Mouse (Mus musculus) kidney, postnatal 0 days (tissue): ENCODE measurements around the gene Nom1. TPM values are rescaled to one million over a fixed set of nuclear protein-coding genes. Genes with fewer than 3 reads are reported as not detected.

ENCODE experiments used
- ATAC-seq: fragments of 200-750 bp; cut with Nextera tagmentation; replicated peaks from 2 replicates; pipeline ENCODE4 v1.8.0; 2017; ENCODE audit warnings: low read depth, moderate number of reproducible peaks, moderate TSS enrichment, moderate library complexity; ENCODE audit not compliant: low FRiP score
- DNase-seq: peaks from one replicate; pipeline ENCODE4 v3.0.0-alpha.2; 2016; ENCODE audit warnings: low spot score
- H3K27ac ChIP-seq: fragments of 300-500 bp; sonication (generic); 2 replicates; pipeline ENCODE4 v1.5.1; 2014; ENCODE audit warnings: mild to moderate bottlenecking
- H3K27me3 ChIP-seq: fragments of 300-500 bp; sonication (generic); 2 replicates; pipeline ENCODE4 v1.6.1; 2014; ENCODE audit warnings: low read length, mixed read lengths; ENCODE audit not compliant: insufficient read depth
- H3K36me3 ChIP-seq: fragments of 300-500 bp; sonication (generic); 2 replicates; pipeline ENCODE4 v1.6.1; 2014; ENCODE audit warnings: low read length, mixed read lengths; ENCODE audit not compliant: insufficient read depth
- H3K4me1 ChIP-seq: fragments of 300-500 bp; sonication (generic); replicated peaks from 2 replicates; pipeline ENCODE4 v1.6.1; 2014; ENCODE audit warnings: antibody characterized with exemption, low read length, mixed read lengths; ENCODE audit not compliant: insufficient read depth
- H3K4me2 ChIP-seq: fragments of 300-500 bp; sonication (generic); 2 replicates; pipeline ENCODE4 v1.6.1; 2014; ENCODE audit warnings: mild to moderate bottlenecking, low read length, moderate library complexity, mixed read lengths
- H3K4me3 ChIP-seq: fragments of 300-500 bp; sonication (generic); replicated peaks from 2 replicates; pipeline ENCODE4 v1.5.1; 2014; ENCODE audit warnings: low read depth, low read length
- H3K9ac ChIP-seq: fragments of 300-500 bp; sonication (generic); 2 replicates; pipeline ENCODE4 v1.6.1; 2014; ENCODE audit warnings: low read depth, low read length
- H3K9me3 ChIP-seq: fragments of 300-500 bp; sonication (generic); replicated peaks from 2 replicates; pipeline ENCODE4 v1.6.1; 2016; ENCODE audit warnings: low read length, inconsistent platforms, mixed read lengths
- CTCF ChIP-seq: IDR thresholded peaks from 2 replicates; pipeline ENCODE4 v1.5.1; 2016; ENCODE audit warnings: antibody characterized with exemption, low read depth, mild to moderate bottlenecking, moderate library complexity
- WGBS: fragments of 180-500 bp; shearing (Covaris S2); extraction: QIAGEN DNeasy Blood & Tissue Kit; methylation state at CpG from one replicate; pipeline ENCODE4 v1.1.7; 2014; 5-methylcytosine and 5-hydroxymethylcytosine counted together
- polyA plus RNA-seq: library from polyadenylated mRNA; unstranded; fragments of >200 nt; fragmentation: Nextera tagmentation; extraction: Ambion mirVana; gene quantifications from 2 replicates; pipeline ENCODE4 v1.2.1, GENCODE M21; 2015

The Nom1 gene
- polyA plus RNA-seq, 1 experiment from 2014 or later: 20.0 TPM

- no peak for TF ChIP-seq CTCF
- 0 out of 2 replicates have a peak, but pooled peaks cover 3% of the 10 kb centered on the region for H3K36me3 ChIP-seq
- no peaks in the 10 kb centered on the region for H3K27me3 ChIP-seq
- H3K9ac ChIP-seq: no peak overlapping the region
- H3K4me2 ChIP-seq: no peak overlapping the region
- 70% methylated on average over 5 of the region's 5 CpGs for WGBS
- no peak for DNase-seq
- H3K4me3 ChIP-seq: no peak overlapping the region
- no peaks in the 10 kb centered on the region for H3K9me3 ChIP-seq
- ATAC-seq: no peak
- H3K4me1 ChIP-seq: no peaks in the 10 kb centered on the region
- H3K27ac ChIP-seq: no peak overlapping the region
Measured at GRCm38 (mm10) chr5:29456895-29457656, 22.6 kb downstream of the Nom1 start.

- Histone ChIP-seq H3K4me3 (no peak overlapping the region), H3K4me2 (no peak overlapping the region), H3K9me3 (no peaks in the 10 kb centered on the region), H3K27ac (no peak overlapping the region), H3K4me1 (no peaks in the 10 kb centered on the region; the same call in 1 of the 2 replicates), H3K9ac (no peak overlapping the region), H3K36me3 (no peaks in the 10 kb centered on the region), H3K27me3 (peaks cover 15% of the 10 kb centered on the region)
- DNase-seq (no peak), ATAC-seq (no peak)
- TF ChIP-seq CTCF: no peak
- 39% methylated on average over 9 of the region's 9 CpGs for WGBS
Measured at GRCm38 (mm10) chr5:29462943-29463686, 28.7 kb downstream of the Nom1 start.

DNA sequence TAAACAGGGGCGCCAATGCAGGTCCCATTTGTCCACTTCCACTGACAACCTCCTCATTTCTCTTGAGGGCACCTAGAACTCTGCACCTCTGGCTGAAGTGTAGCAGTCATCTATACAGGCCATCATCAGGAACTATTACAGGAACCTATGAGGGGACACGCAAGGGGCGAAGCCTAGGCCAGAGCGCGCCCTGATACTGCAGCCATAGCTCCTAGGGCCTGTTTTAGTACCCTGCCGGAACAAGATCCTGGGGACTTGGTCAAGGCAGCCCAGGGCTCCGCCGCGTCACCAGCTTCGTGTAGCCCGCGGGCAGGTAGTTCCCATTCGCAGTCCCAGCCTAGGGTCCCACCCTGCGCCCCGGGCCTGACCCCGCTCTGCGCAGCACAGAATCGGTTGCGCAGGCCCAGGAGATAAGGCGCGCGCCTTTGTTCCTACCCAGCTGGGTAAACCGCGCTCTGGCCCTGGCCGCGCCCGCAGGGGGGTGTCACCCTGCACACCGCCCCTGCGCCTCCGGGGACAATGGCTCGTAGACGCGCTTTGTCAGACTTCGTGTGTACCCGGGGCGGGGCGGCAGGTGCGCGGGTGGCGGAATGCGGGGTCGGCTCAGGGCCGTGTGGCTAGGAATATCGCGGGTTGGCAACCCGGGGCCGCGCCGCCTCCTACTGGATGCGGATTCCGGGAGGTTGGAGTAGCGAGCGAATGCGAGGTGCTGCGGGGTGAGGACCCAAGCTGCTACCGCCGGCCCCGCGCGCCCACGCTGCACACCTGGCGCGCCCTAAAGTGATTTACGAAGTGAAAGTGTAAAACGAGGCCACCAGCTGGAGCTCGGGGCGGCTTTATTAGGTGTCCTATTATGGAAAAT, 33.3 kb downstream of the Nom1 start:
- WGBS: 3% methylated on average over 67 of the region's 67 CpGs
- Histone ChIP-seq H3K27ac (no peak overlapping the region), H3K9ac (0 out of 2 replicates have a peak overlapping the region, but pooled peaks have one; percentile 23), H3K27me3 (peaks cover 58% of the 10 kb centered on the region), H3K4me3 (peak overlapping the region; percentile 41), H3K4me2 (peak overlapping the region; percentile 73), H3K4me1 (peaks cover 3% of the 10 kb centered on the region; the same call in 1 of the 2 replicates), H3K9me3 (no peaks in the 10 kb centered on the region), H3K36me3 (no peaks in the 10 kb centered on the region)
- no peak for DNase-seq
- ATAC-seq: peak; percentile 33; the same call in 1 of the 2 replicates
- TF ChIP-seq CTCF: no peak

DNA sequence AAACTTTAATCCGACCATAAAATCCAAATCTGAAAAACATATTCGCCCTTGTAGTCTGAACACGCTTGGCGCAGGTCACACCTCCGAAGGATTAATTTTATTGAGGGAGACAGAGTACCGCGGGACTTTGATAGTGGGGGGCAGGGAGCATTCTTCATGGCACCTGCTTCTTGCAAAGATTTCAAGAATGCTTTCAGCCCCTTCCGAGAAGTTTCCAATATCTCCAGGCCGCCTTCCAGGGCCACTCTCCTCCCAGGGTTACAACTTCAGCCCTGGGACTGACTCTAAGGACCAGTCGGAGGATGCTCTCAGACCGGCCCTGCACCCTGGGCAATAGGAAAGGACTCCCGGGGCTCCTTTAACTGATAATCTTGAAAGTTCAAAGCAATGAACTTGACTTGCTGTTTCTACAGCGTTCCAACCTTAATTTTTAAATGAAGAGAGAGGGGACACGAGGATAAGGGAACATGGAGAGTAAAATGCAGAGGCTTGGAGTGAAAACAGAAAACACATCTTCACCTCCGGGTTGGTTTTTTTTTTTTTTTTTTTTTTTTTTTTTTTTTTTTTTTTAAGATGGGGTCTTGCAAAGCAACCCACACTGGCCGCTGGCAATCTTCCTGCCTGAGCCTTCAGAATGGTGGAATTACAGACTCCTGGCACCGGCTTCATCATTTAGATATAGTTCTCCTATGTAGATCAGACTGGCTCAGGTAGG, 34.0 kb downstream of the Nom1 start:
- no peak for DNase-seq
- WGBS: 2% methylated on average over 17 of the region's 17 CpGs
- no peak overlapping the region for H3K9ac ChIP-seq

GRCm38 (mm10) chr5:29469501-29469900, 35.0 kb downstream of the Nom1 start:
- no peaks in the 10 kb centered on the region for H3K36me3 ChIP-seq
- ATAC-seq (no peak), DNase-seq (no peak)
- H3K9me3 ChIP-seq: no peaks in the 10 kb centered on the region
- no peak overlapping the region for H3K9ac ChIP-seq
- TF ChIP-seq CTCF: no peak
- peaks cover 3% of the 10 kb centered on the region; the same call in 1 of the 2 replicates for H3K4me1 ChIP-seq
- H3K27me3 ChIP-seq: peaks cover 74% of the 10 kb centered on the region
- H3K27ac ChIP-seq: no peak overlapping the region
- H3K4me2 ChIP-seq: no peak overlapping the region
- WGBS: 9% methylated on average over 4 of the region's 4 CpGs
- no peak overlapping the region for H3K4me3 ChIP-seq

More for the DNA sequence above, 34.0 kb downstream of the Nom1 start:
- no peak for ATAC-seq
- Histone ChIP-seq H3K27me3 (peaks cover 65% of the 10 kb centered on the region), H3K9me3 (no peaks in the 10 kb centered on the region), H3K27ac (no peak overlapping the region), H3K4me2 (peak overlapping the region; percentile 73), H3K4me3 (peak overlapping the region; percentile 41), H3K4me1 (peaks cover 3% of the 10 kb centered on the region; the same call in 1 of the 2 replicates), H3K36me3 (no peaks in the 10 kb centered on the region)
- no peak for TF ChIP-seq CTCF
